Mouse (Mus musculus): Measurements from ENCODE around the gene Utp4.

- TF ChIP-seq JUN (IDR thresholded peaks at IDR 0.05; ENCODE audit: insufficient read depth, low read depth, low read length) (no peak), CTCF (conservative IDR thresholded peaks at IDR 0.05 in 1 of 2, IDR thresholded peaks at IDR 0.05 in 1 of 2; ENCODE audit: low read depth in 2 of 2, low read length in 2 of 2) (no peak), USF1 (IDR thresholded peaks at IDR 0.05; ENCODE audit: low read depth, low read length) (no peak), MXI1 (IDR thresholded peaks at IDR 0.05; ENCODE audit: low read depth, low read length) (no peak), CHD1 (IDR thresholded peaks at IDR 0.05; ENCODE audit: low read depth, low read length) (no peak), JUND (conservative IDR thresholded peaks at IDR 0.05; ENCODE audit: low read depth, low read length) (no peak), SIN3A (IDR thresholded peaks at IDR 0.05; ENCODE audit: low read length) (no peak), EP300 (IDR thresholded peaks at IDR 0.05; ENCODE audit: low read length) (no peak), ELF1 (IDR thresholded peaks at IDR 0.05; ENCODE audit: low read depth, low read length) (no peak), BHLHE40 (IDR thresholded peaks at IDR 0.05; ENCODE audit: low read depth, low read length) (no peak)
These were observed 13.2 kb upstream of the Utp4 start for GRCm38 (mm10) chr8:106880121-106880707.

Measured in CH12.LX (cell line).